Mouse (Mus musculus): Measurements from ENCODE around the gene Serpinb9. TPM values are rescaled to one million over a fixed set of nuclear protein-coding genes. Genes with fewer than 3 reads are reported as not detected.
"Not testable (repeated sequence)": the region's sequence is repeated elsewhere in the genome, so short reads cannot be mapped to it uniquely, and the experiment has no call there.

Serpinb9 gene
- total RNA-seq (2021), result 1 to 10 TPM; 3.4 to 4.1 TPM
- long read RNA-seq, experiment 1, partial matches to known transcripts, result 0 of 4 reads
- long read RNA-seq, experiment 1, other reads (novel, unspliced or antisense), result 2 of 4 reads
- long read RNA-seq, experiment 2, transcript Serpinb9-201 (7 exons, 3,397 nt), result major isoform, 10 of 12 reads
- long read RNA-seq, experiment 2, partial matches to known transcripts, result 0 of 12 reads
- long read RNA-seq, experiment 2, other reads (novel, unspliced or antisense), result 2 of 12 reads

GRCm38 (mm10) chr13:33002950-33003349, at the start of gene Serpinb9:
Gene Serpinb9, plus strand, starts transcription at chr13:33003250.
- no peak for DNase-seq (ENCODE audit: low spot score in 2 of 2)

- no peak for DNase-seq (ENCODE audit: low spot score in 2 of 2)
Observed at GRCm38 (mm10) chr13:32956537-32956936, 46.5 kb upstream of the Serpinb9 start.

- DNase-seq (ENCODE audit: low spot score in 2 of 2), result no peak
Observed at GRCm38 (mm10) chr13:32957917-32958316, 45.1 kb upstream of the Serpinb9 start.

- DNase-seq (ENCODE audit: low spot score in 2 of 2), result not testable (repeated sequence)
Observed at GRCm38 (mm10) chr13:32958521-32958920, 44.5 kb upstream of the Serpinb9 start.

GRCm38 (mm10) chr13:32963990-32964753, 38.9 kb upstream of the Serpinb9 start:
- no peak for DNase-seq (ENCODE audit: low spot score in 2 of 2)

- peak in 1 of 2 experiments; percentile 11 for DNase-seq (ENCODE audit: low spot score in 2 of 2)
Observed at GRCm38 (mm10) chr13:32964989-32965811, 37.9 kb upstream of the Serpinb9 start, which contains the start of gene Serpinb6b. Gene Serpinb6b, plus strand, starts transcription at chr13:32965209.

GRCm38 (mm10) chr13:32966116-32966515, 36.9 kb upstream of the Serpinb9 start:
- no peak for DNase-seq (ENCODE audit: low spot score in 2 of 2)

GRCm38 (mm10) chr13:32967233-32967632, 35.8 kb upstream of the Serpinb9 start:
- DNase-seq (ENCODE audit: low spot score in 2 of 2), result no peak

GRCm38 (mm10) chr13:32968353-32968984, 34.6 kb upstream of the Serpinb9 start:
- DNase-seq (ENCODE audit: low spot score in 2 of 2), result no peak

GRCm38 (mm10) chr13:32968996-32969640, 33.9 kb upstream of the Serpinb9 start:
- no peak for DNase-seq (ENCODE audit: low spot score in 2 of 2)

- DNase-seq (ENCODE audit: low spot score in 2 of 2), result no peak
Observed at GRCm38 (mm10) chr13:32969641-32970040, 33.4 kb upstream of the Serpinb9 start.

- DNase-seq (ENCODE audit: low spot score in 2 of 2), result no peak
Observed at GRCm38 (mm10) chr13:32970776-32971175, 32.3 kb upstream of the Serpinb9 start.

GRCm38 (mm10) chr13:32974268-32974667, 28.8 kb upstream of the Serpinb9 start:
- no peak for DNase-seq (ENCODE audit: low spot score in 2 of 2)

- DNase-seq (ENCODE audit: low spot score in 2 of 2), result no peak
Observed at GRCm38 (mm10) chr13:32974889-32975460, 28.1 kb upstream of the Serpinb9 start.

- no peak for DNase-seq (ENCODE audit: low spot score in 2 of 2)
Observed at GRCm38 (mm10) chr13:32975710-32976109, 27.3 kb upstream of the Serpinb9 start.

GRCm38 (mm10) chr13:32982556-32983042, 20.5 kb upstream of the Serpinb9 start:
- DNase-seq (ENCODE audit: low spot score in 2 of 2), result no peak

GRCm38 (mm10) chr13:32986256-32986655, 16.8 kb upstream of the Serpinb9 start:
- no peak for DNase-seq (ENCODE audit: low spot score in 2 of 2)

- no peak for DNase-seq (ENCODE audit: low spot score in 2 of 2)
Observed at GRCm38 (mm10) chr13:32993152-32993893, 9.7 kb upstream of the Serpinb9 start.

- no peak for DNase-seq (ENCODE audit: low spot score in 2 of 2)
Observed at GRCm38 (mm10) chr13:32993894-32994242, 9.2 kb upstream of the Serpinb9 start.

Measured in gastrocnemius, postnatal 4 days (tissue).